Mouse (Mus musculus) heart, adult 2 months (tissue): ENCODE measurements around the gene Srf.
A peak's percentile ranks its signal among the peaks of the same experiment; 100 is the strongest.

Experiments
- CTCF ChIP-seq: fragments of 200-600 bp; IDR thresholded peaks from 2 replicates; pipeline ENCODE4 v1.8.1; 2022; ENCODE audit warnings: antibody characterized with exemption, mild to moderate bottlenecking, moderate library complexity
- POLR2A ChIP-seq: fragments of 200-500 bp; IDR thresholded peaks from 2 replicates; pipeline ENCODE4 v1.6.1; 2011; ENCODE audit warnings: mild to moderate bottlenecking, low read depth, low read length, control low read depth; ENCODE audit not compliant: insufficient read depth

DNA sequence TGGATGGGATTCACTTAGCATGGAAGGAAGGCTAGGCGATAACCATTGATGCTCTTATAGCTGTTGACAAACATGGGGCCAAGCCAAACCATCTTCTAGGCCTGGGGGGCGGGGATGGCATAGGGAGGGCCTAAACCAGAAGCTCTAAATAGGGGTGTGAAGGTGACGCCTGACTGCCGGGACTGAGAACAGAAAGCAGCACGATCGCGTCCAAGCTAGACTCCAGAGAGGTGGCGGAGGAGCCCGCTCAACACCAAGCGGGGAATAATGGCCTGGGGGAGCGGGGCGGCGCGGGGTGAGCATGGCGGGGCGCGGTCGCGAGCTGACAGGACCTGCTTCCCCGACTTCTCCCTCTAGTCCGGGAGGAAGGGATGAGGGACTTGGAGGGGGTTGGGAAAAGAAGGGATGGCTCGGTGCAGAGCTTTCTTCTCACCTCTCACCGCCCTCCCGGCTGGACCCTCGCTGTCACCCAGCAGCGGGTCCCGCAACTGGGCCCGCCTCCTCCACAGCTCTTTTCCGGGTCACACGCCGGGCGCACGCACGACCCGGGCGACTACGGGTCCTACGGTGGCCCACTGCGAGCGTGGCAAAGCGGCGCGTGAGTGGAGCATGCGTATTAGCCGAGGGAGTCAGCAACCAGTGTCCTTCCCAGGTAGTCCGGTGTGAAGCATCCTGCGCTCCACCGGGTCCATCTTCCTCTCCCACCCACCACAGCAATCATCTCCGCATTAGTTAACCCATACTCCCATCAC, 10.0 kb downstream of the Srf start, which contains the start of gene Cul9:
- TF ChIP-seq POLR2A: 0 out of 2 replicates have a peak, but pooled peaks have one; percentile 58
- TF ChIP-seq CTCF: no peak
